Mouse (Mus musculus): ENCODE results near the gene Cacng7. TPM values are rescaled to one million over a fixed set of nuclear protein-coding genes. Genes with fewer than 3 reads are reported as not detected.

Gene Cacng7
- 1.1 TPM for polyA plus RNA-seq (2012; fragmentation: generic; extraction: Trizol)
- long read RNA-seq, experiment 1, result 0 reads
- long read RNA-seq, experiment 2, result 0 reads

DNA sequence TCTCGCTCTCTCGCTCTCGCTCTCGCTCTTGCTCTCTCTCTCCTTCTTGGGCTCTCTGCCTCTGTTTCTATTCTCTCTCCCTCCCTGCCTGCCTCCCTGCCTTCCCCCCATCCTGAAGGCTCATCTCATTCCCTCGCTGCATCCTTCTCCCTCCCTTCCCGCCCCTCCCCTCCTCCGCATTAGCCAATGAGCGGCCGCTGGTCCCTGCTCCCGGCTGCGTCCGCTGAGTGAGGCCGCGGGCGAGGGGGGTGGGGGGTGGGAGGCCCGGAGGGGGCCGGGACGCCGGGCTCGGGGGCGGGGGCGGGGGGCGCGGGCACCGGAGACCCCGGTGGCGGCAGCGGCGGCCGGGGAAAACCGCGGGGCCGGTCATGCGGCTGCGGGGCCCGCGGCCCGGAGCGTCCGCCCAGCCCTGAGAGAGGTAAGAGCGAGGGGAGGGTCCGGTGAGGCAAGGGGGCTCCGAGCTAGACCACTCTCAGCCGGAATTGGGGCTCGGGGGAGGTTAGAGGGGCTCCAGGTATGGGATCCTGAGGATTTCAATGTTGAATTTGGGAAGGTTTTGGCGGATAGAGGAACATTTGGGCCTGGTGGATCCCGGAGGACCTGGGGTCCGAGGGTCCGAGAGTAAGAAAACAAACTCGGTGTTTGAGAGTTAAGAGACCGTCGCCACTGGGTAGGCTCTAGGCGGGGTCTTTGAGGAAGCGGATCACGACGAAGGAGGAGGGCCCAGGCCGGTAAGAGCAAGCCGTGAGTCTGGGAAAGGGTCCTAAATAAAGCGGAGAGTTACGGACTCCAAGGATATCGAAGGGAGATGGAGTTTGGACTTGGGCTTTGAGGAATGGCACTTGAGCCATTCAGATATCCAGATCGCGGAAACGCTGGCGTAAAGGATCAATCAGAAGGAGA lies at the start of gene Cacng7:
Gene Cacng7, plus strand, starts transcription at position 337 of the 903 bp plus-strand sequence.
- TF ChIP-seq MYOG (IDR thresholded peaks at IDR 0.05; ENCODE audit: control insufficient read depth, extremely low read depth, insufficient read length), result no peak
- no peak for TF ChIP-seq CTCF (IDR thresholded peaks at IDR 0.05; ENCODE audit: control insufficient read depth, insufficient read depth, insufficient read length)
- no peak for TF ChIP-seq CEBPB (IDR thresholded peaks at IDR 0.05; ENCODE audit: low read depth)
- no peak for TF ChIP-seq FOSL1 (IDR thresholded peaks at IDR 0.05; ENCODE audit: insufficient read depth, low read length, poor library complexity, severe bottlenecking)
- no peak for TF ChIP-seq MAX (IDR thresholded peaks at IDR 0.05)
- TF ChIP-seq MYOD1 (IDR thresholded peaks at IDR 0.05; ENCODE audit: control insufficient read depth, insufficient read length, low read depth), result no peak
- TF ChIP-seq USF1 (IDR thresholded peaks at IDR 0.05; ENCODE audit: low read depth), result no peak
- Histone ChIP-seq H3K79me3 (ENCODE audit: low read depth) (no peaks in the 10 kb centered on the region), H3K4me3 (ENCODE audit: insufficient read depth, poor library complexity, severe bottlenecking) (no peak within 1 kb of the TSS), H3K27me3 (ENCODE audit: control insufficient read depth, insufficient read depth, insufficient read length) (no peaks in the 10 kb centered on the region), H3K79me2 (ENCODE audit: control insufficient read depth, insufficient read depth) (no peaks in the 10 kb centered on the region), H3K36me3 (ENCODE audit: control insufficient read depth, insufficient read depth) (no peaks in the 10 kb centered on the region), H3ac (ENCODE audit: control insufficient read depth, insufficient read length, low read depth) (peak within 1 kb of the TSS; percentile 59)

DNA sequence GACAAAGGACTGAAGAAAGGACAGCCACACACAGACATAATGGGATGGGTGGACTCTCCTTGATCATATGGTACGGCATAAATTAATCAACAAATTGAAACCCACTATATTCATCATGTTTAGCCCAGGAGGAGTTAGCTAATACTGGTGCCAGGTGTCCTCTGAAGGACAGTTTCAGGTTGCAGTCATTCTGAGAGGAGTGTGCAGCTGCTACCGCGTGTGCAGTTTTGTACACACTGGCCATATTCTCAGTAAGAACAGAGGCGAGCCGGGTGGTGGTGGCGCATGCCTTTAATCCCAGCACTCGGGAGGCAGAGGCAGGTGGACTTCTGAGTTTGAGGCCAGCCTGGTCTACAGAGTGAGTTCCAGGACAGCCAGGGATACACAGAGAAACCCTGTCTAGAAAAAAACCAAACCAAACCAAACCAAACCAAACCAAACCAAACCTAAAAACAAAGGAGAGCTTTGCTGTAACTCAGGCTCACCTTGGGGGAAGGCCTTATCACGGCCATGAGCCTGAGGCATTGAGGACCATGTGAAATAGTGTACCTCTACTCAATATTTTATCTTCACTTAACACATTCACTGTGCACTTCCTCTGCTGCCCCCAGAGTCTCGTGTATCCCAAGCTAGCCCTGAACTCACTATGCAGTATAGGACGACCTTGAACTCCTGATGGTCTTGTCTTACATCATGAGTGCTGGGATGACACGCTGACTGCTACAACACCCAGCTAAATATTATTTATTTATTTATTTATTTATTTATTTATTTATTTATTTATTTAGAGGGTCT lies 49.5 kb upstream of the Cacng7 start:
- no peak overlapping the region for H3K4me3 ChIP-seq (ENCODE audit: insufficient read depth, poor library complexity, severe bottlenecking)
- TF ChIP-seq MYOD1 (IDR thresholded peaks at IDR 0.05; ENCODE audit: control insufficient read depth, insufficient read length, low read depth), result no peak

DNA sequence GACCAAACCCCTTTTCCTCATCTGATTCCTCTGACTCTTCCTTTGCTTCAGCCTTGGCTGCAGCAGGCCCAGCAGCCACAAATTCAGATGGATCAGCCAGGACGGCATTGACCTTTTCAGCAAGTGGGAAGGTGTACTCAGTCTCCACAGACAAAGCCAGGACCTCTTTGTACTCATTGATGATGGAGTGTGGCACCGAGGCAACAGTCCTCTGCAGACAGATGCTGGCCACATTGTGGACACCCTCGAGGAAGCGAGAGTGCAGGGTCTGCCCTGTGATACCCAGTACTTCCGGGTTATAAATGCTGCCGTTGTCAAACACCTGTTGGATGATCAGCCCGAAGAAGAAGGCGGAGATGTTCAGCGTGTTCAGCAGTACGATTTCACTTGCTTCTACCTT lies 48.2 kb upstream of the Cacng7 start:
- Histone ChIP-seq H3K36me3 (ENCODE audit: control insufficient read depth, insufficient read depth) (no peaks in the 10 kb centered on the region), H3K79me3 (ENCODE audit: low read depth) (no peaks in the 10 kb centered on the region), H3ac (ENCODE audit: control insufficient read depth, insufficient read length, low read depth) (no peak overlapping the region), H3K4me3 (ENCODE audit: insufficient read depth, poor library complexity, severe bottlenecking) (no peak overlapping the region), H3K79me2 (ENCODE audit: control insufficient read depth, insufficient read depth) (no peaks in the 10 kb centered on the region), H3K27me3 (ENCODE audit: control insufficient read depth, insufficient read depth, insufficient read length) (no peaks in the 10 kb centered on the region)
- TF ChIP-seq CEBPB (IDR thresholded peaks at IDR 0.05; ENCODE audit: low read depth) (no peak), USF1 (IDR thresholded peaks at IDR 0.05; ENCODE audit: low read depth) (no peak), MAX (IDR thresholded peaks at IDR 0.05) (no peak), CTCF (IDR thresholded peaks at IDR 0.05; ENCODE audit: control insufficient read depth, insufficient read depth, insufficient read length) (no peak), MYOG (IDR thresholded peaks at IDR 0.05; ENCODE audit: control insufficient read depth, extremely low read depth, insufficient read length) (no peak), FOSL1 (IDR thresholded peaks at IDR 0.05; ENCODE audit: insufficient read depth, low read length, poor library complexity, severe bottlenecking) (no peak)

More for the DNA sequence above, 49.5 kb upstream of the Cacng7 start:
- Histone ChIP-seq H3K79me2 (ENCODE audit: control insufficient read depth, insufficient read depth) (no peaks in the 10 kb centered on the region), H3K27me3 (ENCODE audit: control insufficient read depth, insufficient read depth, insufficient read length) (no peaks in the 10 kb centered on the region), H3K79me3 (ENCODE audit: low read depth) (no peaks in the 10 kb centered on the region), H3K36me3 (ENCODE audit: control insufficient read depth, insufficient read depth) (no peaks in the 10 kb centered on the region), H3ac (ENCODE audit: control insufficient read depth, insufficient read length, low read depth) (no peak overlapping the region)

DNA sequence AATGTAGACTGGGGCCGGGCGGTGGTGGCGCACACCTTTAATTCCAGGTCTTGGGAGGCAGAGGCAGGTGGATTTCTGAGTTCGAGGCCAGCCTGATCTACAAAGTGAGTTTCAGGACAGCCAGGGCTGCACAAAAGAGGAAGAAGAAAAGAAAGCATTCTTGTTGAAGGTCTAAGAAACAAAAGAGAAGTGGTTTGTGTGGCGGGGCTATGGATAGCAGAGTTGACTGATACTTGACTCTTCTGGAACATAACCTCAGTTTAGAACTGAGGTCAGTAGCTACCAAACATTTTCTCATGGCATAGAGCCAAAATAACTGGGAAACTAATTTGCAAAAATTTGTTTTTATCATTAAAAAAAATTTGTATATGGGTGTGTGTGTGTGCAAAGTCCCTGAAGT lies 46.7 kb upstream of the Cacng7 start:
- no peak overlapping the region for H3ac ChIP-seq (ENCODE audit: control insufficient read depth, insufficient read length, low read depth)
- peaks cover 3% of the 10 kb centered on the region for H3K79me3 ChIP-seq (ENCODE audit: low read depth)
- H3K36me3 ChIP-seq (ENCODE audit: control insufficient read depth, insufficient read depth), result no peaks in the 10 kb centered on the region
- H3K27me3 ChIP-seq (ENCODE audit: control insufficient read depth, insufficient read depth, insufficient read length), result no peaks in the 10 kb centered on the region
- H3K4me3 ChIP-seq (ENCODE audit: insufficient read depth, poor library complexity, severe bottlenecking), result no peak overlapping the region
- TF ChIP-seq CTCF (IDR thresholded peaks at IDR 0.05; ENCODE audit: control insufficient read depth, insufficient read depth, insufficient read length), result no peak
- no peak for TF ChIP-seq CEBPB (IDR thresholded peaks at IDR 0.05; ENCODE audit: low read depth)
- TF ChIP-seq MAX (IDR thresholded peaks at IDR 0.05), result no peak
- TF ChIP-seq MYOD1 (IDR thresholded peaks at IDR 0.05; ENCODE audit: control insufficient read depth, insufficient read length, low read depth), result no peak
- H3K79me2 ChIP-seq (ENCODE audit: control insufficient read depth, insufficient read depth), result peaks cover 8% of the 10 kb centered on the region

DNA sequence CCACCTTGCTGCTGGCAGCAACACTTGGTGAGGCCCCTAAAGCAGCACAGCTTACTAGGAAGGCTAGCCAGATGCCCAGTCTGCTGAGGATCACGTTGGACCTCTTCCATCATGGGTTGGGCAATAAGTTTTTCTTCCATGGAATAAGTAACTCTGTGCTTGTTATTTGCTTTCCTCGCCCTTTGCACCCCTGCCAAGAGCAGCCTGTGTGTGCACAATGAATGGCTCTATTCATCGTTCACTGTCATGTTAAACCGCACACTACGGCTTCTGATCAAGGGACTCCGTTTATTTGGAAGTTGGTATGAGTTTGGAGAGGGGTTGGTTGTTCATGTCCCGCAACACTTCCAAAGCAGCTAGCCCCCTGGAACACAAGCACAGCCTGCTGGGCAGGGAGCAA lies 45.6 kb upstream of the Cacng7 start:
- Histone ChIP-seq H3K79me2 (ENCODE audit: control insufficient read depth, insufficient read depth) (peaks cover 16% of the 10 kb centered on the region), H3K27me3 (ENCODE audit: control insufficient read depth, insufficient read depth, insufficient read length) (no peaks in the 10 kb centered on the region), H3ac (ENCODE audit: control insufficient read depth, insufficient read length, low read depth) (no peak overlapping the region), H3K79me3 (ENCODE audit: low read depth) (peaks cover 11% of the 10 kb centered on the region), H3K36me3 (ENCODE audit: control insufficient read depth, insufficient read depth) (no peaks in the 10 kb centered on the region), H3K4me3 (ENCODE audit: insufficient read depth, poor library complexity, severe bottlenecking) (no peak overlapping the region)
- no peak for TF ChIP-seq CEBPB (IDR thresholded peaks at IDR 0.05; ENCODE audit: low read depth)
- no peak for TF ChIP-seq CTCF (IDR thresholded peaks at IDR 0.05; ENCODE audit: control insufficient read depth, insufficient read depth, insufficient read length)
- TF ChIP-seq MYOG (IDR thresholded peaks at IDR 0.05; ENCODE audit: control insufficient read depth, extremely low read depth, insufficient read length), result no peak
- TF ChIP-seq USF1 (IDR thresholded peaks at IDR 0.05; ENCODE audit: low read depth), result no peak
- TF ChIP-seq MAX (IDR thresholded peaks at IDR 0.05), result no peak
- no peak for TF ChIP-seq FOSL1 (IDR thresholded peaks at IDR 0.05; ENCODE audit: insufficient read depth, low read length, poor library complexity, severe bottlenecking)
- TF ChIP-seq MYOD1 (IDR thresholded peaks at IDR 0.05; ENCODE audit: control insufficient read depth, insufficient read length, low read depth), result no peak
